In genomic region chr16:35205681-35206080, GRCm38 (mm10) we compare ENCODE assay signal across 10 mouse cellular contexts. TPM values are rescaled to one million over a fixed set of nuclear protein-coding genes. Genes with fewer than 3 reads are reported as not detected.
DNase-seq lines count a peak whose midpoint lies in the region; ATAC-seq lines count a peak whose summit lies in the region.
"Had no signal": no experiment of that assay in that cellular context is flagged by ENCODE, and none has a peak within 500 bp of the region (broad histone marks: within the 10 kb centered on the region; RNA-seq: fewer than 3 reads in every experiment).

No protein-coding gene starts in this region.

- H3K4me1 ChIP-seq in embryonic facial prominence, embryonic 14.5 days (ENCODE audit: control insufficient read depth, insufficient read depth, low read length): peaks cover 25% of the 10 kb centered on the region
- peaks cover 54% of the 10 kb centered on the region for H3K4me1 ChIP-seq in limb, embryonic 10.5 days
- peaks cover 12% of the 10 kb centered on the region for H3K4me1 ChIP-seq in neural tube, embryonic 14.5 days (ENCODE audit: control insufficient read depth, insufficient read depth, low read length)
- H3K4me1 ChIP-seq: liver, embryonic 15.5 days had no signal

- 0 out of 2 replicates have a peak overlapping the region, but pooled peaks have one; percentile 10 for H3K27ac ChIP-seq in embryonic facial prominence, embryonic 14.5 days (replicated peaks; ENCODE audit: low read depth, low read length)
- peak overlapping the region; percentile 37; the same call in 1 of the 2 replicates for H3K27ac ChIP-seq in limb, embryonic 10.5 days
- H3K27ac ChIP-seq in neural tube, embryonic 14.5 days (ENCODE audit: low read depth, low read length): peak overlapping the region; percentile 44; the same call in 1 of the 2 replicates
- H3K27ac ChIP-seq: embryonic facial prominence, embryonic 15.5 days; liver, embryonic 15.5 days had no signal

- WGBS in embryonic facial prominence, embryonic 14.5 days: 59% methylated on average over 5 of the region's 5 CpGs
- WGBS in limb, embryonic 10.5 days: 50% methylated on average over 5 of the region's 5 CpGs
- 52% methylated on average over 5 of the region's 5 CpGs for WGBS in neural tube, embryonic 14.5 days

- peak; percentile 42; the same call in 1 of the 2 replicates for ATAC-seq in frontal cortex, adult (ENCODE audit: low TSS enrichment)
- ATAC-seq in embryonic facial prominence, embryonic 14.5 days (ENCODE audit: low read depth): 0 out of 2 replicates have a peak, but pooled peaks have one; percentile 66
- peak; percentile 80 for ATAC-seq in neural tube, embryonic 14.5 days (ENCODE audit: low read depth)

- no peak overlapping the region for H3K4me3 ChIP-seq in embryonic facial prominence, embryonic 14.5 days (ENCODE audit: low read depth, low read length)
- H3K4me3 ChIP-seq in limb, embryonic 10.5 days: no peak overlapping the region
- no peak overlapping the region for H3K4me3 ChIP-seq in neural tube, embryonic 14.5 days (ENCODE audit: low read depth, low read length)
- H3K4me3 ChIP-seq: embryonic facial prominence, embryonic 15.5 days; liver, embryonic 15.5 days had no signal

- no peak overlapping the region for H3K4me2 ChIP-seq in embryonic facial prominence, embryonic 14.5 days (ENCODE audit: low read depth, low read length)
- no peak overlapping the region for H3K4me2 ChIP-seq in neural tube, embryonic 14.5 days (ENCODE audit: low read depth, low read length)
- H3K4me2 ChIP-seq: embryonic facial prominence, embryonic 15.5 days; liver, embryonic 15.5 days had no signal

- DNase-seq in frontal cortex, adult 2 months (ENCODE audit: extremely low spot score in 1 of 2, low spot score in 1 of 2): no peak
- peak; percentile 24 for DNase-seq in embryonic facial prominence, embryonic 14.5 days (ENCODE audit: low spot score)
- DNase-seq in limb, embryonic 10.5 days (ENCODE audit: low spot score): no peak
- no peak for DNase-seq in spleen, adult 18-20 months
- no peak for DNase-seq in urinary bladder, postnatal 4 days (ENCODE audit: low spot score in 2 of 2)
- DNase-seq in heart, adult 11 months: no peak

- H3K9ac ChIP-seq in embryonic facial prominence, embryonic 14.5 days (ENCODE audit: low read depth, low read length): no peak overlapping the region
- no peak overlapping the region for H3K9ac ChIP-seq in neural tube, embryonic 14.5 days (replicated peaks; ENCODE audit: low read depth, low read length)
- H3K9ac ChIP-seq: embryonic facial prominence, embryonic 15.5 days; liver, embryonic 15.5 days had no signal

- no peaks in the 10 kb centered on the region for H3K27me3 ChIP-seq in embryonic facial prominence, embryonic 14.5 days (replicated peaks; ENCODE audit: control insufficient read depth, insufficient read depth, low read length)
- no peaks in the 10 kb centered on the region for H3K27me3 ChIP-seq in limb, embryonic 10.5 days (ENCODE audit: low read depth, poor library complexity, severe bottlenecking)
- no peaks in the 10 kb centered on the region for H3K27me3 ChIP-seq in neural tube, embryonic 14.5 days (ENCODE audit: control insufficient read depth, insufficient read depth, low read length)
- H3K27me3 ChIP-seq: embryonic facial prominence, embryonic 15.5 days; liver, embryonic 15.5 days had no signal

- H3K9me3 ChIP-seq in embryonic facial prominence, embryonic 14.5 days (ENCODE audit: control insufficient read depth, low read length): no peaks in the 10 kb centered on the region
- no peaks in the 10 kb centered on the region for H3K9me3 ChIP-seq in limb, embryonic 10.5 days (replicated peaks)
- H3K9me3 ChIP-seq in neural tube, embryonic 14.5 days (ENCODE audit: control insufficient read depth, low read length): no peaks in the 10 kb centered on the region
- H3K9me3 ChIP-seq: embryonic facial prominence, embryonic 15.5 days; liver, embryonic 15.5 days had no signal

- no peaks in the 10 kb centered on the region for H3K36me3 ChIP-seq in embryonic facial prominence, embryonic 14.5 days (ENCODE audit: control insufficient read depth, insufficient read depth, low read length)
- H3K36me3 ChIP-seq in limb, embryonic 10.5 days: no peaks in the 10 kb centered on the region
- H3K36me3 ChIP-seq in neural tube, embryonic 14.5 days (ENCODE audit: control insufficient read depth, insufficient read depth, low read length): no peaks in the 10 kb centered on the region
- H3K36me3 ChIP-seq: embryonic facial prominence, embryonic 15.5 days; liver, embryonic 15.5 days had no signal

RNA-seq across cellular contexts. Expression of gene Adcy5, which starts 51.0 kb away (rescaled TPM):
- 65.9 and 68.5 TPM in 2 replicates for polyA plus RNA-seq in frontal cortex, adult 2 months (2012; rRNA removed)
- 2.8 and 3.1 TPM in 2 replicates for polyA plus RNA-seq in embryonic facial prominence, embryonic 14.5 days (2014; fragmentation: Nextera tagmentation; extraction: Ambion mirVana)
- 0.41 and 0.63 TPM in 2 replicates for polyA plus RNA-seq in limb, embryonic 10.5 days (2016; fragmentation: Nextera tagmentation; extraction: Ambion mirVana)
- polyA plus RNA-seq in neural tube, embryonic 14.5 days (2014; fragmentation: Nextera tagmentation; extraction: Ambion mirVana): 8.3 and 8.8 TPM in 2 replicates
